Mouse (Mus musculus) liver, embryonic 12.5 days (tissue): Measurements from ENCODE around the gene Ceacam11. TPM values are rescaled to one million over a fixed set of nuclear protein-coding genes. Genes with fewer than 3 reads are reported as not detected.
"Not testable (repeated sequence)": the region's sequence is repeated elsewhere in the genome, so short reads cannot be mapped to it uniquely, and the experiment has no call there.

Source experiments
- ATAC-seq: fragments of 200-750 bp; cut with Nextera tagmentation; 2 replicates; pipeline ENCODE4 v1.8.0; 2017; ENCODE audit warnings: moderate number of reproducible peaks, mild to moderate bottlenecking, moderate library complexity
- H3K27ac ChIP-seq: fragments of 300-500 bp; sonication (generic); 2 replicates; pipeline ENCODE4 v1.5.1; 2016; ENCODE audit warnings: mild to moderate bottlenecking
- H3K27me3 ChIP-seq: fragments of 300-500 bp; sonication (generic); replicated peaks from 2 replicates; pipeline ENCODE4 v1.6.1; 2016; ENCODE audit warnings: mild to moderate bottlenecking, moderate library complexity
- H3K36me3 ChIP-seq: fragments of 300-500 bp; sonication (generic); 2 replicates; pipeline ENCODE4 v1.6.1; 2016; ENCODE audit warnings: mild to moderate bottlenecking, moderate library complexity
- H3K4me1 ChIP-seq: fragments of 300-500 bp; sonication (generic); 2 replicates; pipeline ENCODE4 v1.6.1; 2016
- H3K4me2 ChIP-seq: fragments of 300-500 bp; sonication (generic); 2 replicates; pipeline ENCODE4 v1.6.1; 2016; ENCODE audit warnings: mild to moderate bottlenecking, moderate library complexity
- H3K4me3 ChIP-seq: fragments of 300-500 bp; sonication (generic); 2 replicates; pipeline ENCODE4 v1.5.1; 2016; ENCODE audit warnings: mild to moderate bottlenecking, moderate library complexity
- H3K9ac ChIP-seq: fragments of 300-500 bp; sonication (generic); 2 replicates; pipeline ENCODE4 v1.6.1; 2016; ENCODE audit warnings: mild to moderate bottlenecking, moderate library complexity
- H3K9me3 ChIP-seq: fragments of 300-500 bp; sonication (generic); replicated peaks from 2 replicates; pipeline ENCODE4 v1.6.1; 2016; ENCODE audit warnings: mild to moderate bottlenecking, moderate library complexity
- WGBS: fragments of 180-500 bp; shearing (Covaris S2); methylation state at CpG from one replicate; pipeline ENCODE4 v1.1.7; 2016; ENCODE audit not compliant: insufficient replicate concordance; 5-methylcytosine and 5-hydroxymethylcytosine counted together
- microRNA-seq: library from miRNA; unstranded; fragments of <30 nt; microRNA quantifications from one replicate; pipeline ENCODE4, GENCODE M21; 2017
- polyA plus RNA-seq: library from polyadenylated mRNA; unstranded; fragments of >200 nt; fragmentation: Nextera tagmentation; extraction: Ambion mirVana; gene quantifications from 2 replicates; pipeline ENCODE4 v1.2.1, GENCODE M21; 2016

The Ceacam11 gene
- not detected in 2 replicates for polyA plus RNA-seq

DNA sequence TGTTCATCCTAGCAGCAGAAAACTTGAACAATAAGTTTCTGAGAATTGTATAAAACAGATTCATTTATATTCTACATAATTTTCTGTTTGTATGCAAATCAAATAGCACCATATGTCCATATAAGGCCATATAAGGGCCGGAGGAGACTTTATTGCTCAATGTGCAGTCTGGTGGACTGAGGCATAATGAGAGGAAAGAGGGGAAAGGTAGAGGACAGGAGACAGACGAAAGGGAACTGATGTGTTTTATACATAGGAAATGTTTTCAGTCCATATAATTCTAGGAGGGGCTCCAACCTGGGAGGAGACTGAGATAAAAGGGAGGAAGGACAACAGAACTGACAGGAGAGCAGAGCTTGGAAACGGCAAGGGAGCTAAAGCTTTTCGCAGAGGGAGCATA, at the start of gene Ceacam11:
Gene Ceacam11 (plus strand): TSS at position 301 of the 400 bp plus-strand sequence.
- no peaks in the 10 kb centered on the region for H3K4me1 ChIP-seq
- ATAC-seq, result no peak
- no peak within 1 kb of the TSS for H3K4me2 ChIP-seq
- H3K4me3 ChIP-seq, result no peak within 1 kb of the TSS
- no peaks in the 10 kb centered on the region for H3K27me3 ChIP-seq
- H3K9me3 ChIP-seq, result 0 out of 2 replicates have a peak, but pooled peaks cover 6% of the 10 kb centered on the region
- no peaks in the 10 kb centered on the region for H3K36me3 ChIP-seq
- no peak within 1 kb of the TSS for H3K27ac ChIP-seq
- H3K9ac ChIP-seq, result no peak within 1 kb of the TSS
- 55% methylated on average over 4 of the region's 4 CpGs for WGBS

DNA sequence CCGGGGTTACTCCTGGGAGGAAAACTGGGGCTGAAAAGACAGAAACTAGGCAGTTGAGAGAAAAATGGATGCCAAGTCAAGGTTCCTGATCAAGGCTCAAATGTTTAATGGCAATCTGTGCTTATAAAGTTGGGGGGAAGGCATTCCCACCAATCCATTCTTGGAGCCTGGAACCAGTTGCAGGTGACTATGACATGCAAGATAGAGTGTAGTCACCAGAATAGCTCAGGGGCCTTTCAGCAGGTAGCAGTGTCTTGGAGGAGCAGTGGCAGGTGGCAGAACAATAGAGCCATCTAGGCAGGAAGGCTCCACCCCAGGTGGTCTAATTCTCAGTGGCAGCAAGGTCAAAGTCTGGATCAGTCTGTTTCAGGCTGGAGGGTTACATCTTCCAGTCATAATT, 29.2 kb downstream of the Ceacam11 start:
- H3K27me3 ChIP-seq, H3K9ac ChIP-seq, H3K4me3 ChIP-seq, H3K9me3 ChIP-seq, H3K4me1 ChIP-seq, H3K4me2 ChIP-seq, H3K27ac ChIP-seq, ATAC-seq, H3K36me3 ChIP-seq: not testable (repeated sequence)
- WGBS, result 73% methylated on average over 1 of the region's 1 CpGs

DNA sequence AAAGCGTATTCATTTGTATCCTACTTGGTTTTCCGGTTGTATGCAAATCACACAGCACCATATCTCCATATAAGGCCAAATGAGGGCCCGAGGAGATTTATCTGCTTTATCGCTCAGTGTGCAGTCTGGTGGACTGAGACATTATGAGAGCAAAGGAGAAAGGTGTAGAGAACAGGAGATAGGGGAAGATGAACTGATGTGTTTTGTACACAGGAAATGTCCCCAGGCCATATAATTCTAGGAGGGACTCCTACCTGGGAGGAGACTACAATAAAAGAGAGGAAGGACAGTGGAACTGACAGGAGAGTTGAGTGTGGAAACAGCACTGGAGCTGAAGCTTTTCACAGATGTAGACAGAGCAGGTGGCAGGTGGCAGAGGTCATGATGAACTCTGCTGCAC, 37.7 kb downstream of the Ceacam11 start, which contains the start of gene Ceacam13:
Gene Ceacam13 (plus strand): TSS at position 301 of the 400 bp plus-strand sequence.
- ATAC-seq, result no peak
- no peak within 1 kb of the TSS for H3K9ac ChIP-seq
- H3K4me3 ChIP-seq, result no peak within 1 kb of the TSS
- 0 out of 2 replicates have a peak, but pooled peaks cover 8% of the 10 kb centered on the region for H3K9me3 ChIP-seq
- H3K27me3 ChIP-seq, result no peaks in the 10 kb centered on the region
- H3K27ac ChIP-seq, result no peak within 1 kb of the TSS
- WGBS, result 59% methylated on average over 4 of the region's 4 CpGs
- no peak within 1 kb of the TSS for H3K4me2 ChIP-seq
- H3K4me1 ChIP-seq, result no peaks in the 10 kb centered on the region
- no peaks in the 10 kb centered on the region for H3K36me3 ChIP-seq

Small RNA genes lying within 50 kb of the gene (microRNA-seq; reads per million reads assigned to microRNA genes)
- gene Gm22414, result not detected

Other genes starting within 250 kb of the Ceacam11 start
- gene Ceacam14, start 159.5 kb upstream of the Ceacam11 start, polyA plus RNA-seq, result not detected in 2 replicates
- not detected in 2 replicates for gene Gm5155, start 100.4 kb upstream of the Ceacam11 start, polyA plus RNA-seq
- not detected in 2 replicates for gene Ceacam13, start 37.8 kb downstream of the Ceacam11 start, polyA plus RNA-seq
- not detected in 2 replicates for gene Ceacam12, start 93.8 kb downstream of the Ceacam11 start, polyA plus RNA-seq
- not detected in 2 replicates for gene Igfl3, start 204.4 kb downstream of the Ceacam11 start, polyA plus RNA-seq